Mouse (Mus musculus) gastrocnemius, postnatal 25 days (tissue): Measurements from ENCODE around the gene Bnc2. TPM values are rescaled to one million over a fixed set of nuclear protein-coding genes. Genes with fewer than 3 reads are reported as not detected.
A peak's percentile ranks its signal among the peaks of the same experiment; 100 is the strongest.

Experiments
- DNase-seq: peaks from one replicate; pipeline ENCODE4 v3.0.0; 2022
- total RNA-seq, 2 experiments: library from RNA; stranded (reverse); gene quantifications; 1 replicate in 1 of 2; 2 replicates in 1 of 2; pipeline ENCODE4 v1.2.3; 2021

Bnc2 gene
- total RNA-seq, 2 experiments from 2014 or later, result 4.5 to 6.3 TPM

DNA sequence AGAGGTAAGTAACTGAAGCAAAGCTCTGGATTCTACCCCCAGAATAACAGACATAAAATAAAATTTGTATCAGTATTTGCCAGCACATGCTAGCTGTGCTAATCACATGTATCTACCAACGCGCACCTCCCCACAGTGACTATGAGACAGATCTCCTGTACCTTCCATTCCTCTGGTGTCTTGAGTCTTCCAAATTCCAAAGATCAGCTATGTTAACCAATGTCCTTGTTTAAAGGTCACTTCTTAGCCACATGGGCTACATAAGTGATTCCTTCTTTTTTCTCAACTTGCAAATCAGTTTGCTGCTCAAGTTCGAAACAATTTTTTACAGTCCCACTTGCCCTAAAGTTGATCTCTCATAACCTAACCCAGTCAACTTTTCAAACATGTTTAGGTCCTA lies 167.5 kb downstream of the Bnc2 start:
- no peak for DNase-seq

DNA sequence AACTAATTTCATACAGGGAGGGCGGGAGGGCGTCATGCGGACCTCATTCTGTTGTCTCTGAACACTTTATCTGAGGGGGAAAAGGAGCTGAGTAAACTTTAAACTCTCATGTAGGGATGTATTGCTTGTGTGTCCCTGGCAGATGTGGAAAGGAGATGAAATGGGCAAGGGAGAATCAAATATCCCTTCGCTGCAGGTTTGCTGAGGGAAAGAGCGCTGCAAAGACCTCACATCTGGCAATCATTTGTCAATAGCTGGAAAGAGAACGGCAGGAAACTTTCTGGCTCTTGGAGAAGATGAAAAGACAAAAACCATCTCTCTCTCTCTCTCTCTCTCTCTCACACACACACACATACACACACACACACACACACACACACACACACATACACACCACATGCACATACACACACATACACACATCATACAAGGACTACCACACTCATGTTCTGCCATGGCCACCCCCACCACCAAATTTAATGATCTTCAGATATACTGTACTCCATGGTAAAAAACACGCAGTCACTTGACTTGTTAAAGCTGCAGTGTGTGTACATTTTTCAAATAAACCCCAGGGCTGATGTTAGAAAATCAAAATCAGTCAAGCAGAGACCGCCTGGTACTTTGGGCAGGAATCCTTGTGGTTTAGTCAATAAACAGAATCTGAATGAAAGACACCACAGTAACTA lies 172.3 kb downstream of the Bnc2 start:
- DNase-seq, result no peak

DNA sequence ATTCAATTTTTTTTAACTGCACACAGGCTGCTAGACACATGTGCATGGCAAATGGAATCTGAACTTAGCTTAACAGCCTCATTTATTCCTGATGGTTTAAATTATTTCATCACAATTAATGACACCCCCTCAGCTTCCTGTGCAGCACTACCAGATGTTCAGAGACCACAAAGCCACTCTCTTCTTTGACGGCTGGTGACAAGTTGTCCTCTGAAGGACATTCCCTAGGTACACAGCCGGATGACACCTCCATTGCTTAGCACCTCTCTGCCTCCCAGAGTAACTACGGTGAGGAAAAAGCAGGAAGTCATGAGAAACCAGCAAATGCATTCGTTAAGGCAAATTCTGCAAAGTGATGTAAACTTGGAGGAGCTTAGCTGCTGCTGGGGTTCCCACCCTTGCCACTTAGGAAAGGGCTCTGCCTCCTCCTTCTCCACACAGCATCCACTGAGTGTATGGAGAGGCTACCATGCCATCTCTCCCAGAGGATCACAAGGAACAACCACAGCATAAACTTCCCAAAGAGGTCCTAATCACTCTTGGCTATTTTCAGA lies 174.2 kb downstream of the Bnc2 start:
- DNase-seq, result no peak

DNA sequence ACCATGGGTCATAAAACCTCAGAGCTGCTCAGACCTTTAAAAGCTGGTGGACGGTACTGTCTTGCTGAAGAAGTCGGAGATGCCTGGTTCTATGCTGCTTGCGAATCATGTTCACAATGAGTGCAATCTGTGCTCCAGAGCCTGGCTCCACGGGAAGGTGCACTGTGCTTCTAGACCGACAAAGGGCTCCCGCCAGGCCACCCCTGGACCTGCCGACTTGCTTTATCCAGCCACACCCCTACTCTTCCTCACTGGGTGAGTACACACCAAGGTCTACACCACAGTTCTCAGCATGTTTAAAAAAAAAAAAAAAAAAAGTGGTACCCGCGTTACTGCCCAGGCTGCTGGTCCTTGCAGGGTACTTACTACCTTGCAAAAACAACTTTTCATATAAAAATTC lies 174.8 kb downstream of the Bnc2 start:
- DNase-seq, result no peak

DNA sequence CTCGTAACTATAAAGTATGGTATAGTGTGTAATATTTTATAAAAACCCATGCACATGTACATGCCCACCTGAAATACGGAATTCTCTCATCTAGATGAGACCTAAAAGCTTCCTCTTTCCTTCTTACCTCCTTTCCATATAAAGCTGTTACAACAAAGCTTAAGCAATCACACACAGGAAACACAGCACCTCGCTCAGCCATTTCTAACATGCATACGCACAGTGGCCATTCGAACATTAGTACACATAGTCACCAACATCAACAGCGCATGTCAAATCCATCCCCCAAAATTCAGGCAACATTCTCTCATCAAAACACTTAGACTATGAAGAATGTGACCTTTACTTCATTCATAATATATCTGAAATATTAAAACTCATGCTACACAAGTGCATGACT lies 176.6 kb downstream of the Bnc2 start:
- no peak for DNase-seq

DNA sequence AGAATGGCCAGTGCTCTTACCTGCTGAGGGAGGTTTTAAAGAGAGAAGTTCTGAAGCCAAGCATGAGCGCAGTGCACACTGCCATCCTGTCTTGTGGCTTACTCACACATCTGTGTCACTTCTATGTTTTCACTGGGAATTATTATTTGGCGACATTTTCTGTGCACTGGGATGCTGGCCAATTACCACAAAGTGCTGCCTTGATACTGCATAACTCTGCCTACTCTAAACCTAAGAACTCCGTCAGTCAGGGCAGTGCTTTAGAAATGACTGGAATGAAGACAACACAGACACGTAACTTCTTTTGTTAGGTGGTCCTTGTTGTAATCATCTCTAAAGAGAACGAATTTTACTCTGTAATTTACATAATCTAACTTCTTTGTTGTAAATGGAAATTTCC lies 186.8 kb downstream of the Bnc2 start:
- no peak for DNase-seq

DNA sequence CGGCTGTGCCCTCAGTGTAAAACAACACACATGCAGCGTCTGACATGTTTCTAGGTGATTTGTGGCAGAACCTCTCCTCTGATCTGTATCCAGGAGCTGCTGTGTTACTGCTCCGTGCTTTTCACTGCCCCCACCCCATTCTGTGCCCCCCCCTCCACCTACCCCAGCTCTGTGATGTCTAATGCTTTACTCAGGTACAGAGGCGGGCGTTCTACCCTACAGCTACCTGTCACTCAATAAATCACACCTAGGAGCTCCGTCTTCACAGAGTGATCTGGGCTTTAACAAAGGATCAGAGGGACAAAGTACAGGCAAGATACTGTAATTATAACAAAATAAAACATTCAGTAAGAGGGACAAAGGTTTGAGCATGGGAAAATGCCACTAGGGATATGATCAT lies 192.4 kb downstream of the Bnc2 start:
- DNase-seq, result no peak

DNA sequence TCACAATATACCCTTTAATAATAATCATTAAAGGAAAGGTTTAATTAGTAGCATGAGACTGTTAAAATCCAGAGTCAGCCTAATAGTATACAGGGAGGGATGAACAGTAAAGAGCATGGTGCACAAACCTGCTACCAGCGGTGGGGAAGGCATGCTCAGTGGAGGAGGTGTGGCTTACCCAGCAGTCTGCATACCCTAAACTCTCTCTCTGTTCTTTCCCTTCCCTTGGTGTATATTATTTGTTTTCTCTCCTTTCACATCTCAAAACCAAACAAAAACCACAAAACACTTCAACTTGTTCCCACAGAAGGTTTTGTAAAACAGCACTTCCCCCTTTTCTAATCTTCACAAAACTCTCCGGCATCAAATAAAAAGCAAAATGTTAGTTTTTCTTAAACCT lies 202.4 kb downstream of the Bnc2 start:
- no peak for DNase-seq

DNA sequence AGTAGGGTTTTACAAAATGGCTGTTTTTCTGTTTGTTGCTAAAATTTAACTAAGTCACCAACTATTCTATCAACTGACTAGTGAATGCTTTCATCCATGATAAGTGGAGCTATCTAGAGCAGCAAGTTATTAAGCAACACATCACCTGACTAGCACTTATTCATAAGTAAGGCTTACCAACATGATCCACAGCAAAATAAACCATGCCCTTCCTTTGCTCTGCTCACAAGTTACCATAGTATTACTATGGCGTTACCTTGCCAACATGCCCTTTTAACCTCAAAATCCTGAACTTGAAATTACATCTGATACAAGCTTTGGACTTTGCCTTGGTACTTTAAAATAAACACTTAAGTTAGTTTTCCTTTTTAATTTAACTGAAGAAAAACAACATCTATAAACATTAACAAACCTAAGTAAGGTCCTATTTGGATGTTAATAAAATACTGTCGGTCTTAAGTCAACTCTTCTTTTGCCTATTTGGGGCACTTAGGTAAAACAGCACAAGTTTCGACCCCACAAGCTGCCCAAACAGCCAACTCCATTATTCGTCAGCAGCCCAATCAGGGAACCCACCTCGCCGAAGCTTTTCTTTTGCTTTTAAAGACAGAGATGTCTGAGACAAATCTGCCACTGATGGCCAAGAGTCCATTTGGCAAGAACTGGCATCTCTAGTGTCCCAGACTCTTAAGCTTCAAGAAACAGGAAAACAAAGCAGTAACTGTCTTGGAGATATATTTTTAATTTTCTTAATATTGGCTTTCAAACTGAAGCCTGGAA lies 204.8 kb downstream of the Bnc2 start:
- DNase-seq, result no peak

DNA sequence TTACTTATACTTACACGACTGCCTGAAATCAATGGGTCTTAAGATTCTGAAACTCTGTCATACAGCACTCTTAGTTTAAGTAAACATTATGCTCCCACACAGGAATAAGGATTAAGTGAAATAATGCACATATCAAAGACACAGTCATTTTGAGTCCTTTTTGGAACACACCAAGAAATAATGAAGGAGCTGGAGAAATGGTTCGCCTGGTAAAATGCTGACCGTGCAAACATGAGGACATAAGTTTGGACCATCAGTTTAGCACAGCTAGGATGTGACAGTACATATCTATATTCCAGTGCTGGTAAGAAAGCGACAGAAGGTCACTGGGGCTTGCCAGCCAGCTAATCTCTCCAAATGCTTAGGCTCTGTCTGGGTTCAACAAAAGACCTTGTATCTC lies 205.7 kb downstream of the Bnc2 start:
- no peak for DNase-seq

DNA sequence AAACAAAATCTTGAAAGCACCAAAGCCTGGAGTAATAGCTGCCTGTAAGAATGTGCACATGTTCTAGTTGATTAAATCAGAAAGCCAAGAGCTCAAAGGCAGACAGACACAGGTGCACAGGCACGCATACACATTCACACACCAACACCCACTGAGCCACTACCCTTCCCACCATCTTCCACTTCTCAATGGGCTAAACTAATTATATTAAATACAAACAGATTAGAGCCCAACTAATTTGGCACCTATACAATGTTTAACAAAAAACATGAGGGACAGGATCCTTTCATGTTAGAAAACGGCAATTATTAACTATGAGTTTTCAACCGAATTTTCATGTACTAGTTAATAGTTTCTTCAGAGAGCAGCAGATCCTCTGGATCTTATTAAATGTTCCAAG lies 207.4 kb downstream of the Bnc2 start:
- DNase-seq, result no peak

DNA sequence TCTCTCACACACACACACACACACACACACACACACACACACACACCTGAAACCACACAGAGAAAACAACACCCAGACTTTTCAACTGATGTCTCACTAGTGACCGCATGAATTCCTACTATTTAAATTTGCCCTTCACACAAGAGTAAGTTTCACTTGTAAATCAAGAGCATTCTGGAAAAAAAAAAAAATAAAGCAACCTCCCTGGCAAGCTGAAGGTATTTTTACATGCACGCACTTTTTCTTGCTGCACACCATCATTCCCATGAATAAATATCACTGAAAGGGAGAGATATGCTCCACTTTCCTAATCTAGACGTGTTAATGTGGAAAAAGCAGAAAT lies 216.9 kb downstream of the Bnc2 start:
- DNase-seq, result no peak

DNA sequence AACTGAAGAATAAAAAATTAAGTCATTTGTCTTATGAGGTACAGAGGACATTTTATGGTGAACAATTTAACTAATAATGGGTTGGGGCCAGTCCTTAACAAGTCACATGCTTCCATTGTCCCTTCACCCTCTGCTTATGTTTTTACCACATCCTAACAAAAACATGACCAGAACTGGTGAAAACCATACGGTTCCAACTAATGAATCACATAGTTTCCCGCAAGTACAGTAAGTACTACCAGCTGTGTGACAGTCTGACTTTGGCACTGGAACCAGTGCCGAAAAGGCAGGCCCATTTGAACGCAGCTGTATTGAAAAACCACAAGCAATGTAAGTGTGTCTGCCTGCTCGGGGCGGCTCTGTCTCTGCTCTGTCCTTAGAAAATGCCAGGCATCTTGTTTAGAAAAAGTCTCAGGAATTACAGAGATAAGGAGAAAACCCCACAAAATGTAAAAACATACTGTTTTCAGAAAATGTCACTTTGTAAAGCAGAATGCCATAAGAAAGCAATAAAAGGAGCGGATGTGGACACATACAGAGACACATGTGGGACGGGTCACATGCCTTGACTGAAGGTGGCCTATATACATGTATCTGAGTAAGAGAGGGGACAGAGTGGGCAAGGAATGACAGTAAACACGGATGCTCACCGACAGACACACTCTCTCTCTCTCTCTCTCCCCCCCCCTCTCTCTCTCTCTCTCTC lies 217.4 kb downstream of the Bnc2 start:
- peak; percentile 7 for DNase-seq

DNA sequence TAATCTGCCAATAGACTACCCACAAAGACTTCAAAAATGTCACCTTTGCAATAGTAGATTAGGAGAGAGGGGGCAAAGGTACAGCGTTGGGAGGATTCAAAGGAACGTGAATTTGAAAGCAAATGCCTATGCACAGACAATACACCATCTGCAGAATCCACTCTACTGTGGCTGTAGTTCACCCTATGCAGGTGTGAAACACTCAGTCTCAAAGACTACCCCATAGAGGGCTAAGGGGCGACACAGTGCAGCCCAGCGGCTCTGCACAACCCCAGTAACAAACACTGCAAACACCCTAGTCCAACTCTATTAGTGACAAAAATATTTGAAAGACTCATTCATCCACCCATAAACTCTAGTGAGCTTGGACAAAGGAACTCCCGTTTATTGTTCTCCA lies 218.2 kb downstream of the Bnc2 start:
- DNase-seq, result no peak

DNA sequence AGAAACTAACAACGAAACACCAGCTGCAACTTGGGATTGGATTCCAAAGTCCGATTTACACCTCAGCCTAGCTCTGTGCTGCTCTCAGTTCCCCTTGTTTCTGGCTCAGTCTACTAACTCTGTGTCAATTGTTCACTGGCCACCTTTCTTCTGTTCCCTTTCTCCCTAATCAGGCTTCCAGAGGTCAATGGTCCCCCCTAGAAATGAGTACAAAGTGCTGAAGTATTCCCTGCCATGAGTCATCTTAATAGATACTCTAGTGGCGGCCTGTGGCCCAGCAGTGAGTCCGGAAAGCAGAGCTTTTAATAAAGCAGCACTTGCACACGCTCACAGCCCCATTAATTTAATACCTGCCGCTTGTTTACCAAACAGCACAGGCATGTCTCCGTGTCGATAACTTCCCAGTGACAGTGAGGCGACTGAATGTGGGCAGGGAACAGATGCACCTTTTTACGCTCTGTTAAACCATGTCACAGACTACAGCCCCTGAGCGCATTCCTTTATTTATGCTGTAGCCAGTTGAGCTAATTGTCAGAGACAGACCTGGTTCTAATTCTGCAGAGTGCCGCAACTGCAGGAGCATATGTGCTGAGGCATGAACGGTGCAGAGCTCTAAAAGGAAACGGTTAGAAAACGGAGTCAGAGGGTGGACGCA lies 218.8 kb downstream of the Bnc2 start:
- DNase-seq, result no peak

DNA sequence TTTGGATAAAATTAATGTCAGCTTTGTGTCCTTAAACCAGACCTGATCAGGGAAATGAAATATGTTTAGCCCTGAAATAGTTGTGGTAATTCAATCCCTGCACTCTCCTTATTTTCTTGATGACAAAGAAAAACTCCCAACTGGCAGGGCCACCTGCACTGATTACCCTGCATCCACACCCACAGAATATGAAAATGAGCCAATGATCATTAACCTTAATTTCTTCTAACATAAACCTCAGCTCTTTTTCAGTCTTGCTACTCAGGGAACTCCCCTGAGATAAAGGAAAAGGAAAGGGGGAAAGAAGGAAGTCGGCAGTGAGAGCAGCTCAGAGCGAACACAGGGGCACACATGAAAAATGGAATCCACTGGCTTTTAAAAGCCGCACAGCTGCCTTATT lies 220.6 kb downstream of the Bnc2 start:
- no peak for DNase-seq

DNA sequence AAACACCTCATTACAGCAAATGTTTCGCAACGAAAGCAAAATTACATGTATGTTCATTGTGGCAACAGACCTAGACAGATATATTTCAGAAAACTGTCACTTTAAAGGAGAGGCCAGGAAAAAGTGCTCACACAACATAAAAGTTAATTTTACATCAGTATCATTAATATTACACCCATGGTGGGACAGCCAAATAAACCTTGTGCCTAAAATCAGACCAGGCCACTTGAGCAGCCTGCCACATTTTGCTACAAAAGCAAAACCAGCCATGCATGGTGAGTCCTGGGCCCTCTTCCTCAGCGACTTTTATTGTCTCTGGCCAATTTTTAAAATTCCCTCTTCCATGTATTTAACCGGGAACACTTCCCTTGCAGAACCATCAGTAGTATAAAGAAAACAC lies 221.5 kb downstream of the Bnc2 start:
- no peak for DNase-seq

DNA sequence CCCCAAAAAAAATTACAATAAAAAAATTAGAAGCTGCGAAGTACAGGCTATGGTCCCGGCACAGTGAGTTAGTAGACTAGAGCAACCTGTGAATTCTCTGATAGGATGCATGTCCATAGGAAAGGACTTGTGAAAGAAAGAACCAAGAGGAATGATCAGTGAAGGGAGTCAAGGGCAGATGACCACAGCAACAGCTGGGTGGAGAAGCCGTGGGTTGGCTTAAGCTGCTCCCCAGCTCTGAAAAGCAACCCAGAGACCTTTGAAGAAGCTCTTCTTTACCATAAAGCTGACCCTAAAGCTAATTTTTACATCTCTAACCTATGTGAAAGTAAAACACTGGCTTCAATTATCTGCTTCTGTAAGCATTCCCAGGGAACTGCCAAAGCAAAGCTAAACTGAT lies 222.4 kb downstream of the Bnc2 start:
- no peak for DNase-seq

DNA sequence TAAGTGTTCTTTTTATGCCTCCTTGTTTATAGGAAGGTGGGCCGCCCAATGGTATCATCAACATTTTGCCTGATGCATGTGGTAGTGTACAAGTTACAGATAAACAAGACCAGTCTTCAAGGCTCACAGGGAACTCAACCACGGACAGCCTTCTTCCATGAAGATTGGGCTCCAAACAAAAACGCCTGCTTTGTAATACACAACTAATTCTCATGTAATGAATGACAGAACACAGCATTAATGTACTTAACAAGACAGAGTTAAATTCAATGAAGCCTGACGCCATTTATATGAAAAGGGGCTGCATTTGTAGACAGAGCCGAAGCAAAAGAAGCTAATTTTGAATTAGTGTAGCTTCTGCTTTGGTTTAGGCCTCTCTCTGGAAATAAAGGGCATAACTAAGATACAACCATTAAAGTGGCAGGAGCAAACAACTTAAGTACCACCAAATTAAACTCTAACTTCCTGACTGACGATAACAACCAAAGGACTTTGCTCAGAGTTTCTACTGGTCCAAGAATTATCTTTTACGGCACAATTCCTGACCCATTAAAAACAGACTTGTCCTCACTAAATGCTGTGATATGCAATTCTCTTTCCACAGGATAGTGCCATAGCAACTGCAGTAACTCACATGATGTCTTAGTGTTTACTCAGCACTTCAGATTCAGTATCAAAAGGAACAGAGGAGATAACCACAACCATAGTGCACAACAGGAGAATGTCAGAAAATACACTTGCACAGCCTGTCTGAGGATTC lies 225.6 kb downstream of the Bnc2 start:
- no peak for DNase-seq

DNA sequence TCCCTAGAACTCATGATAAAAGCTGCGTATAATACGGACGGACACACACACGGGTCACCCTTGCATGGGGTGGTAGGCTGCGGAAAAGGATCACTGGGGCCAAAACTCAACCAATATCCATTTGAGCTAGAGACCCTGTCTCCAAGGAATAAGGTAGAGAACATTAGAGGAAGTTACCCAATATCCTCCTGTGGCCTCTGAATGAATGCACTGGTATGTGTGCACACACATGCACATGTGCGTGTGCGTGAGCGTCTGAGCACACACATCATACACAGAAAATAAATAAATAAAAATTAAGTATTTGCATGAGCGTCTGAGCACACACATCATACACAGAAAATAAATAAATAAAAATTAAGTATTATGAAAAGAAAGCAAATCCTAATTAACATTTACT lies 241.8 kb downstream of the Bnc2 start:
- DNase-seq, result no peak

DNA sequence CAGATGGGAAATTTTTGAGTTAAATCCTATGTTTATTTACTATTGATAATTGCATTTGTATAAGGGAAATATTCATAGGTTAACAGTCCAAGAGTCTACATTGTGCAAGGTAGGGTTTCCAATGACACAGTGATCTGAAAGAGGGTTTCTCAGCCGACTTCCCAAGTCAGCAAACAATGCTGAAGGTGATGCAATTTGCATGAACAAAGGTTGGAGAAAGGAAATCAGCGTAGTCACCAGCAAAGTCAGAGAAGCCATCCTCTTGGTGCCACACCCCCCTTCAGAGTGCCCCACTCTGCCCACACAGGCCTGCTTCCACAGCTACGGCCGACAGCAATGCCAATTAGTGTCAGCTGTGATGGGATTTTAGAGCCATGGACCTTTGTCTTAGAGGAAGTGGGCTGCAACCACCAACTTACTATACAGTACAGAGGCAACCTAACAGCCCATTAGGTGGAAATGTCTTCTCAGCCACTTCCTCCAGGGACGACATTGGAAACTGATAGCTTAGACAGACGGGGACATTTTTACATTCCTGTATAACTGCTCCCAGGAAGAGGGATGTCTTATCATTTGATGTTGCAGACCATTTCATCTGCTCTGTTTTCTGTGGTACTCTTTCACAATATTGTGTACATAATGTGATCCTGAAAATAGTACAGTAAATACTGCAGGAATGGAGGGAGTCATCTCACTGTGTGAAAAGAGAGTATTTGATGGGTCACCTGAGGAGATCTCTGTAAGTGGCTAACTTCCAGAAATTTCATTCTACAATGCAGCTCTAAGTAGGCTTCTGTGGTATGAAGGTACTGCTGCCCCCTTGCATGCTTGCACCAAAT lies 243.2 kb downstream of the Bnc2 start:
- no peak for DNase-seq
